Mouse (Mus musculus) urinary bladder, adult 18-20 months (tissue): Measurements from ENCODE around the gene Olfr1410.

Experiments
- DNase-seq, 2 experiments: peaks; one replicate each; pipeline ENCODE4 v3.0.0; 2022; ENCODE audit warnings: low spot score in 2 of 2, mixed read lengths in 2 of 2

The Olfr1410 gene

GRCm38 (mm10) chr1:92605482-92605881 is at the start of gene Olfr1410:
TSS of gene Olfr1410 (plus strand) at chr1:92605782.
- no peak for DNase-seq

DNA sequence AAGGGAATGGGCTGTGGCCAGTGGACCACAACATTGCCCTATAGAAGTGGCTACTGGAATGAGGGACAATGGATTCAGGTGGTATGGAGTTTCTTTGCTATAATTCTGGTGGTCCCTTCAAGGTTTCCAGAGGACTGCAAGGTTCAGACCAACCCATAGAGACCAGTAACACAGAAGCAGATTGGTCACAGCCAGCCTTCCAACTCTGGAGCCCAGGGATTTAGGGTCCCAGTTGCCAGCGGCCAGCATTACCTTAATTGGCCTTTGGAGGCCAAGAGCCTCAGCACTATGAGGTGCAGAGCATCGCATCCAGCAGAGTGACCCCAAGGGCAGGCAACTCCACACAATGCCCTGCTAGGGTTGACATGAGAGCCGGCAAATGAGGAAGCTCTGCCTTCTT is 34.6 kb upstream of the Olfr1410 start, which contains the start of gene Olfr1413:
Olfr1413 (plus strand) TSS at position 301 of the 400 bp plus-strand sequence.
- no peak for DNase-seq

DNA sequence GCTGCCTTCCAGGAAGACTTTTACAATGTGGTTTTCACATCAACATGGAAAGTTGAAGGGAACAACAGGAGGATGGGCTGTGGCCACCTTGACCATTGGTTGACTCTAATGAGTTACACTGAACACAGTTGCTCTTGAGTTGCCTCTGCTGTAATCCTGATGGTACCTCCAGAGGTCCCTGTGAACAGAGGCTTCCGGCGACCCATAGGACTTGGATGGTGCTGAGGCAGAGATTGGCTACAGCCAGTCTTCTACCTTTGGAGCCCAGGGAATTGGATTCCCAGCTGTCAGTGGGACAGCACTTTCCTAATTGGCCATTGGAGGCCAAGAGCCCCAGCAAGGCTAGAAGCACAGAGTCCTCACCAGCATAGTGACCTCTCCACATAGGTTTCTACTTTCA is 20.1 kb upstream of the Olfr1410 start, which contains the start of gene Olfr1412:
Olfr1412 (plus strand) TSS at position 301 of the 400 bp plus-strand sequence.
- DNase-seq = no peak

DNA sequence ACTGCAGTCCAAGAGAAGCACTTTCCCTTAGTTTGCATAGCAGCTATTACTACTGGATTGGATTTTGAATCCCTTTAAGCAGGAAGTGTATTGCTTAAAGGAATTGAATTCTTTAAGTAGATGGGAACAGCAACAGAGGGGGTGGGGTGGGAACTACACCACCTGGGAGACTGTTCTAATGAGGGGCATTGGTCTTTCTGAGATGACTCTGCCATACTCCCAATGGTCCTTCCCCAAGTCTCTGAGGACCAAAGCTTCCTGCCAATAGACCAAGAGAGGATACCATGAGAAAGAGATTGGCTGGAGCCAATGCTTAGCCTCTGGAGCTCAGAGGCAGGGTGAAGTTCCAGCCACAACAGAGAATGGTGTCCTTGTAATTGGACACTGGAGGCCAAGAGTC is 11.5 kb upstream of the Olfr1410 start, which contains the start of gene Olfr1411:
Olfr1411 (plus strand) TSS at position 301 of the 400 bp plus-strand sequence.
- no peak for DNase-seq

GRCm38 (mm10) chr1:92596019-92596418 is 9.6 kb upstream of the Olfr1410 start:
- no peak for DNase-seq

- no peak for DNase-seq
Observed at GRCm38 (mm10) chr1:92607711-92608110, 2.1 kb downstream of the Olfr1410 start.

- peak; percentile 18 to 28 for DNase-seq
Observed at GRCm38 (mm10) chr1:92611008-92611407, 5.4 kb downstream of the Olfr1410 start.

GRCm38 (mm10) chr1:92613175-92613574 is 7.6 kb downstream of the Olfr1410 start:
- DNase-seq = no peak

DNA sequence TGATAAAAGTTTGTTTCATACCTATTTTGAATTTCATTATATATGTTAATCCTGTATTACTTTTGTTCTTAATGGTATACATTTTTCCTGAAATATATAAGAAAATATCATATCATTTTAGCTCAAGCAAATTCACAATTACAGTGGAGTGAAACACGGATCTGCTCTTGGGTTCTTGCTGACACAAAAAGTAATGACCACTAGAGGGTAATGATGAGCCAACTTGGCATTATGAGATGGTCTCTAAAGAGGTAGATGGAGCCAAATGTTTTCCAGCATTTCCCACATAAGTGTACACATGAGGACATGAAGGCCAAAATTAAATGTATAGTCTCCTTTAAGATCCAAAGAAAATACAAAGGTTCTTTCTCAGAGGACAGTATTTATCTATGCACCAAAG is 8.9 kb downstream of the Olfr1410 start:
- no peak for DNase-seq

- peak in 1 of 2 experiments; percentile 10 for DNase-seq
Observed at GRCm38 (mm10) chr1:92616046-92616445, 10.5 kb downstream of the Olfr1410 start.

DNA sequence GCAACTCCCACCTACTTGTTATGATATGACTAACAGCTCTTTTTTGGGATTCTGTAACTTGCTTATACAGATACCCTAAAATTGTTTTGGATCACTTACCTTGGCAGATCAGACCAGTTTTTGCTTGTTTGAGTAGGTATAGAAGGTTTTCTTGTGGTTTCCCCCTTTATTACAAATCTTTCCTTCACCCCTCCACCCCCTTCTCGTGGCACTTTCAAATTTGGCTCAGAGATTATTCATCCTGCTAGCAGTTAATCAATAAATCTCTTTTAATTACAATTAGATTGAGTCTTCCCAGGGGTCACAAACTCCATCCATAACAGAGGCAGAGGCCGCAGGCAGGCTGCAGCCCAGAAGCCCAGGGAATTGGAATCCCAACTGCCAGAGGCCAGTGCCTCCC is 11.9 kb downstream of the Olfr1410 start, which contains the start of gene Olfr12:
Olfr12 (plus strand) TSS at position 301 of the 400 bp plus-strand sequence.
- DNase-seq = no peak

DNA sequence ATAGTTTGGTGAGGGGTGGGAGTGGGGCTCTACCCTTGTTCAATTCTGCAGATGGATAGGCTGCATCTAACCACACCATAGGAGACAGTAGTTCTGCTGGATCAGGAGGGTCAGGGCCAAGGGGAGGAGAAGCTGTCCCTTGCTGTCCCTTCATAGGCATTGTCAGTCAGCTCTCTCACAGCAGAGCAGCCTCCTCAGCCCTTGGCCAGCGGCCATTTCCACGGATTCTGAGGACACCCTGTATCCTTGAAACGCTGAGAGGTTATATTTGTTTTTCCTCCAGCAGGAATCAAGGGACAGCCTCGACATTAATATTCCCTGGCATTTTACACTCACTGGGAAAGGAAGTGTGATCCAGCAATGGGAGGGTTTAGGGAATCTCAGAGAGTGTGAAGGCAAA is 12.8 kb downstream of the Olfr1410 start:
- no peak for DNase-seq

- DNase-seq = no peak
Observed at GRCm38 (mm10) chr1:92628227-92628626, 22.6 kb downstream of the Olfr1410 start.

DNA sequence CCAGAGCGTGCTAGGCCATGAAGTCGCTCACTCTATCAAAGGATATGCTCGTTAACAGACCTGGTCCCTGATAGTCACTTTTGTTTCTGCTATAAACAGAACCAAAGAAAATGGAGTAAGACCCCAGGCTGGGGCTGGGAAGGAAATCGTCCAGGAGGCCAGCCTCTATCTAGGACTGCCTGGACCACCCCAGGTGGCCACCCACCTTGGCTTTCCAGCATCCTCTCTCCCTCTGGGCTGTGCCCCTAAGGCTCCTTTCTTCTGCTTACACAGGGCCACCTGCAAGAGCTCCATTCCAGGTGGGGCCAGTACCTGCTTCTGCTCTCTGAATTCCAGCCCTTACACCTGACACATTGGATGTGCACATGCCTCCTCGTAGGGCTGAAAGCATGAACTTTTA is 26.6 kb downstream of the Olfr1410 start:
- no peak for DNase-seq

DNA sequence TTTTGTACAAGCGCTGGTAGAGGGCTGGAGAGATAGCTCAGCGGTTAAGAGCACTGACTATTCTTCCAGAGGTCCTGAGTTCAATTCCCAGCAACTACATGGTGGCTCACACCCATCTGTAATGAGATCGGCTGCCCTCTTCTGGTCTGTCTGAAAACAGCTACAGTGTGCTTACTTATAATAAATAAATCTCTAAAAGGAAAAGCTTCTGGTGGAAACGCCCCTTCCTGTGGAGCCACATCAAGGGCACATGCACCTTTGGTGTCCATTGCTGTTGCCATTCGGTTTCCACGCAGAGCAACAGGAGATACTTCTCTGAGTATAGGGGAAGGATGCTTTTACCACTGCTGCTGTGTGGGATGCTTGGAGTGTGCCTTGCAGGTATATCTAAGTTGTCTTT is 27.4 kb downstream of the Olfr1410 start:
- no peak for DNase-seq

DNA sequence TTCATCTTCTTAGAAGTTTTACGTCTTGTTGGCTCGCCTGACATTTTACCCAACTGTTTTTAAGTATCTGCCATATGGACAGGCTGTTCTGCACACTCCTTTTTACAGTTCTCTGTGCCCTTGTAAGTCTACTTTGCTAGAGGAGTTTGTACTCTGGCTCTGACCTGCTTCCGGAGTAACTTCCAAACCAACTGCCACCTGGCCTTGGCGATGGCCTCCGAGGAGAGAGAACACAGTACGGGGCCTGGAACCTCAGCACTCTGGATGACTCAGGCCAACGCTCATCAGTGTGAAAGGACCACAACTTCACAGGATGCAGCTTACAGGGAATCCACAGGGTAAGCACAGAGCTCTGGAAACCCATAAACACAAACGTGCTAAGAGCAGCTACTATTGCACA is 28.1 kb downstream of the Olfr1410 start:
- DNase-seq = no peak

DNA sequence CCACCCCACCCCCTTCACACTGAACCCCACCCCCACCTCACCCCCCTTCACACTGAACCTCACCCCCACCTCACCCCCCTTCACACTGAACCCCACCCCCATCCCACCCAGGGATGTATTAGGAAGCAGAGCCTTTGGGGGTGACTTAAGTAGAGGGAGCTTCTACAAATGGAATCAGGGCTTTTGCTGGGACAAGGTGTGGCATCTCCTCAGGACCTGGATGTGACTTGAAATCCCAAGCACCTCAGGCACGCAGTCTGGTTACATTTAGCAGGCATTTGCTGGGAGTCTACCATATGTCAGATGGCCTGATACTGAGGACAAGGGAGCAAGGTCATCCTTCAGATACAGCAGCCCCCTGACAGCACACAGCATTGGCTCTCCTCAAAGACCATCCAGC is 29.0 kb downstream of the Olfr1410 start:
- no peak for DNase-seq

- no peak for DNase-seq
Observed at GRCm38 (mm10) chr1:92634976-92635599, 29.5 kb downstream of the Olfr1410 start.

DNA sequence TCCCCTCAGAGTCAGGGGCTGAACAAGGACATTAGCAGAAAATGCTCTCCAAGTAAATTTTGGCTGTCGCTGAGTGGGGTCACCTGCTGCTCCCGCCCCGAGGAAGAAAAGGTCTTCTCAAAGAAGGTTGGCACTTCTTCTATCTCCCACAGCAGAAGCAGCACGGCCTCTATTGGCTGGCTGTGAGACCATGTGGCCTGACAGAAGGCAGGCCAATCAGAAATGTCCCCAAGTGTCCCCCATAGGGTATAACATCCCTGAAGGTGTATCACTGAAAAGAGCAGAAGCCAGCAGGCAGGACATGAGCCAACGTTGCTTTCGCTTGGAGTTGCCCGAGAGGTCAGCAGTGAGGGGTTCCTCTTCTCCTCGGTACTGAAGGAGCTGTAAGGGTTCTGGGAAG is 30.4 kb downstream of the Olfr1410 start:
- DNase-seq = no peak

DNA sequence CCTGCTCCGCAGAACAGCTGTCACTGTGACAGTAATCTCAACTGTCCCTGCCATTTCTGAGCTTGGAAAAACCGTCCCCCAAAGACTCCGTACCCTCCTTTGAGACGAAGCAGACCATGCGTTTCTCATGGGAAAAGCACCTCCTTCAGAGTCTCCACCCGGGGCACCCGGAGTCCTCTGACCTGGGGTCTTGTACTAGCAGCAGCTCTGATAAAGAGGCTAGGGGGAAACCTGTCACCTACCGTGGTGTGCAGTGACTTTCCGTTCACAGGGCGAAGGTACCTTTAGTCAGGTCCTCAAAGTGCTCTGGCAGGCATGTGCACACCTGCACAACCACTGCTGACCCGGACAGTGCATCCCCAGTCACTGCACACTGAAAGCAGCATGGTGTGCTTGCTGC is 31.1 kb downstream of the Olfr1410 start:
- no peak for DNase-seq

GRCm38 (mm10) chr1:92637501-92638172 is 32.1 kb downstream of the Olfr1410 start:
- DNase-seq = peak in 1 of 2 experiments; percentile 19

GRCm38 (mm10) chr1:92638181-92638580 is 32.6 kb downstream of the Olfr1410 start:
- no peak for DNase-seq

DNA sequence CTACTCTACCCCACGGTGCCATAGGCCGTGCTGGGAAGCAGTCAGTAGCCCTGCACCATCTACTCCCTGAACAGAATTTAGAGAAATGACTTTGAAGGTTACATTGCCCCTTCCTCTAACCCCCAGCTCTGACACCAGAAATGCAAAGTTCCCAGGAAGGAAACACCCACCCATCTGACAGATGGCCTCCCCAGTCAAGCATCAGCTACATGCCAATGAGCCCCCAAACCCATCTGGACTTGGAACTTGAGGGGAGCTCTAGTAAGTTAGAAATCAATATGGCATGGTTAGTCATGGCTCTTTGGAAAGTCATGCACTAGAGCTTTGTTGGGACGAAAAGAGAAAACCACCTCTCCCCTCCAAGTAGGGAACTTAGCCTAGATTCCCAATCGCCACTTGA is 33.2 kb downstream of the Olfr1410 start:
- DNase-seq = no peak
